Mouse (Mus musculus): Measurements from ENCODE around the gene Gm5426. TPM values are rescaled to one million over a fixed set of nuclear protein-coding genes. Genes with fewer than 3 reads are reported as not detected.

The Gm5426 gene
- polyA plus RNA-seq, 1 experiment from 2014 or later, result not detected

- 56% methylated on average over 4 of the region's 4 CpGs for WGBS
- no peaks in the 10 kb centered on the region for H3K4me1 ChIP-seq (replicated peaks; ENCODE audit: control insufficient read depth, insufficient read depth, low read length)
- H3K36me3 ChIP-seq (ENCODE audit: control insufficient read depth, insufficient read depth, low read length), result no peaks in the 10 kb centered on the region
- no peaks in the 10 kb centered on the region for H3K9me3 ChIP-seq (ENCODE audit: control insufficient read depth, low read length)
- no peak overlapping the region for H3K4me3 ChIP-seq (ENCODE audit: low read length)
- no peak for ATAC-seq (ENCODE audit: low read depth)
- H3K27me3 ChIP-seq (ENCODE audit: control insufficient read depth, insufficient read depth, low read depth, low read length), result no peaks in the 10 kb centered on the region
- H3K27ac ChIP-seq (ENCODE audit: low read length), result no peak overlapping the region
- H3K9ac ChIP-seq (ENCODE audit: low read length), result no peak overlapping the region
- no peak overlapping the region for H3K4me2 ChIP-seq (ENCODE audit: low read depth, low read length)
Measured at GRCm38 (mm10) chr10:96106972-96107720, 29.3 kb upstream of the Gm5426 start.

GRCm38 (mm10) chr10:96107825-96108224 lies 28.6 kb upstream of the Gm5426 start:
- H3K9ac ChIP-seq (ENCODE audit: low read length), result no peak overlapping the region
- no peaks in the 10 kb centered on the region for H3K9me3 ChIP-seq (ENCODE audit: control insufficient read depth, low read length)
- no peaks in the 10 kb centered on the region for H3K36me3 ChIP-seq (ENCODE audit: control insufficient read depth, insufficient read depth, low read length)
- H3K4me2 ChIP-seq (ENCODE audit: low read depth, low read length), result no peak overlapping the region
- H3K27me3 ChIP-seq (ENCODE audit: control insufficient read depth, insufficient read depth, low read depth, low read length), result no peaks in the 10 kb centered on the region
- H3K4me3 ChIP-seq (ENCODE audit: low read length), result no peak overlapping the region
- ATAC-seq (ENCODE audit: low read depth), result no peak
- no peaks in the 10 kb centered on the region for H3K4me1 ChIP-seq (replicated peaks; ENCODE audit: control insufficient read depth, insufficient read depth, low read length)
- WGBS, result 23% methylated on average over 1 of the region's 1 CpGs
- H3K27ac ChIP-seq (ENCODE audit: low read length), result no peak overlapping the region

- no peaks in the 10 kb centered on the region for H3K9me3 ChIP-seq (ENCODE audit: control insufficient read depth, low read length)
- H3K4me2 ChIP-seq (ENCODE audit: low read depth, low read length), result no peak overlapping the region
- no peaks in the 10 kb centered on the region for H3K4me1 ChIP-seq (replicated peaks; ENCODE audit: control insufficient read depth, insufficient read depth, low read length)
- no peaks in the 10 kb centered on the region for H3K27me3 ChIP-seq (ENCODE audit: control insufficient read depth, insufficient read depth, low read depth, low read length)
- ATAC-seq (ENCODE audit: low read depth), result no peak
- 73% methylated on average over 3 of the region's 3 CpGs for WGBS
- H3K36me3 ChIP-seq (ENCODE audit: control insufficient read depth, insufficient read depth, low read length), result no peaks in the 10 kb centered on the region
- no peak overlapping the region for H3K4me3 ChIP-seq (ENCODE audit: low read length)
- no peak overlapping the region for H3K9ac ChIP-seq (ENCODE audit: low read length)
- no peak overlapping the region for H3K27ac ChIP-seq (ENCODE audit: low read length)
Measured at GRCm38 (mm10) chr10:96115325-96115724, 21.1 kb upstream of the Gm5426 start.

GRCm38 (mm10) chr10:96120821-96121220 lies 15.6 kb upstream of the Gm5426 start:
- H3K27me3 ChIP-seq (ENCODE audit: control insufficient read depth, insufficient read depth, low read depth, low read length), result no peaks in the 10 kb centered on the region
- no peak for ATAC-seq (ENCODE audit: low read depth)
- no peak overlapping the region for H3K27ac ChIP-seq (ENCODE audit: low read length)
- 81% methylated on average over 2 of the region's 2 CpGs for WGBS
- no peak overlapping the region for H3K9ac ChIP-seq (ENCODE audit: low read length)
- no peaks in the 10 kb centered on the region for H3K4me1 ChIP-seq (replicated peaks; ENCODE audit: control insufficient read depth, insufficient read depth, low read length)
- no peak overlapping the region for H3K4me2 ChIP-seq (ENCODE audit: low read depth, low read length)
- H3K9me3 ChIP-seq (ENCODE audit: control insufficient read depth, low read length), result no peaks in the 10 kb centered on the region
- H3K4me3 ChIP-seq (ENCODE audit: low read length), result no peak overlapping the region
- no peaks in the 10 kb centered on the region for H3K36me3 ChIP-seq (ENCODE audit: control insufficient read depth, insufficient read depth, low read length)

- H3K4me2 ChIP-seq (ENCODE audit: low read depth, low read length), result no peak overlapping the region
- no peak overlapping the region for H3K4me3 ChIP-seq (ENCODE audit: low read length)
- H3K9ac ChIP-seq (ENCODE audit: low read length), result no peak overlapping the region
- 51% methylated on average over 4 of the region's 4 CpGs for WGBS
- H3K36me3 ChIP-seq (ENCODE audit: control insufficient read depth, insufficient read depth, low read length), result no peaks in the 10 kb centered on the region
- H3K4me1 ChIP-seq (replicated peaks; ENCODE audit: control insufficient read depth, insufficient read depth, low read length), result no peaks in the 10 kb centered on the region
- no peak for ATAC-seq (ENCODE audit: low read depth)
- H3K27me3 ChIP-seq (ENCODE audit: control insufficient read depth, insufficient read depth, low read depth, low read length), result no peaks in the 10 kb centered on the region
- no peaks in the 10 kb centered on the region for H3K9me3 ChIP-seq (ENCODE audit: control insufficient read depth, low read length)
- H3K27ac ChIP-seq (ENCODE audit: low read length), result no peak overlapping the region
Measured at GRCm38 (mm10) chr10:96121249-96122010, 15.0 kb upstream of the Gm5426 start.

- H3K9ac ChIP-seq (ENCODE audit: low read length), result no peak overlapping the region
- H3K4me3 ChIP-seq (ENCODE audit: low read length), result no peak overlapping the region
- no peaks in the 10 kb centered on the region for H3K9me3 ChIP-seq (ENCODE audit: control insufficient read depth, low read length)
- ATAC-seq (ENCODE audit: low read depth), result no peak
- WGBS, result 81% methylated on average over 5 of the region's 5 CpGs
- no peaks in the 10 kb centered on the region for H3K27me3 ChIP-seq (ENCODE audit: control insufficient read depth, insufficient read depth, low read depth, low read length)
- H3K4me2 ChIP-seq (ENCODE audit: low read depth, low read length), result no peak overlapping the region
- no peaks in the 10 kb centered on the region for H3K4me1 ChIP-seq (replicated peaks; ENCODE audit: control insufficient read depth, insufficient read depth, low read length)
- no peak overlapping the region for H3K27ac ChIP-seq (ENCODE audit: low read length)
- H3K36me3 ChIP-seq (ENCODE audit: control insufficient read depth, insufficient read depth, low read length), result no peaks in the 10 kb centered on the region
Measured at GRCm38 (mm10) chr10:96123885-96124284, 12.5 kb upstream of the Gm5426 start.

- H3K9me3 ChIP-seq (ENCODE audit: control insufficient read depth, low read length), result no peaks in the 10 kb centered on the region
- H3K4me2 ChIP-seq (ENCODE audit: low read depth, low read length), result no peak overlapping the region
- H3K4me1 ChIP-seq (replicated peaks; ENCODE audit: control insufficient read depth, insufficient read depth, low read length), result no peaks in the 10 kb centered on the region
- 87% methylated on average over 1 of the region's 1 CpGs for WGBS
- H3K27me3 ChIP-seq (ENCODE audit: control insufficient read depth, insufficient read depth, low read depth, low read length), result no peaks in the 10 kb centered on the region
- H3K27ac ChIP-seq (ENCODE audit: low read length), result no peak overlapping the region
- H3K4me3 ChIP-seq (ENCODE audit: low read length), result no peak overlapping the region
- H3K9ac ChIP-seq (ENCODE audit: low read length), result no peak overlapping the region
- H3K36me3 ChIP-seq (ENCODE audit: control insufficient read depth, insufficient read depth, low read length), result no peaks in the 10 kb centered on the region
- no peak for ATAC-seq (ENCODE audit: low read depth)
Measured at GRCm38 (mm10) chr10:96124290-96124689, 12.1 kb upstream of the Gm5426 start.

- 56% methylated on average over 9 of the region's 9 CpGs for WGBS
Measured at GRCm38 (mm10) chr10:96125771-96126454, 10.5 kb upstream of the Gm5426 start.

GRCm38 (mm10) chr10:96129213-96129612 lies 7.2 kb upstream of the Gm5426 start:
- WGBS, result 66% methylated on average over 2 of the region's 2 CpGs
- peak; percentile 28; the same call in 1 of the 2 replicates for ATAC-seq (ENCODE audit: low read depth)

More at GRCm38 (mm10) chr10:96125771-96126454, 10.5 kb upstream of the Gm5426 start:
- no peak overlapping the region for H3K9ac ChIP-seq (ENCODE audit: low read length)
- no peaks in the 10 kb centered on the region for H3K9me3 ChIP-seq (ENCODE audit: control insufficient read depth, low read length)
- no peaks in the 10 kb centered on the region for H3K27me3 ChIP-seq (ENCODE audit: control insufficient read depth, insufficient read depth, low read depth, low read length)
- no peaks in the 10 kb centered on the region for H3K4me1 ChIP-seq (replicated peaks; ENCODE audit: control insufficient read depth, insufficient read depth, low read length)
- no peak overlapping the region for H3K4me3 ChIP-seq (ENCODE audit: low read length)
- no peak for ATAC-seq (ENCODE audit: low read depth)
- H3K27ac ChIP-seq (ENCODE audit: low read length), result no peak overlapping the region
- H3K4me2 ChIP-seq (ENCODE audit: low read depth, low read length), result no peak overlapping the region
- H3K36me3 ChIP-seq (ENCODE audit: control insufficient read depth, insufficient read depth, low read length), result no peaks in the 10 kb centered on the region

More at GRCm38 (mm10) chr10:96129213-96129612, 7.2 kb upstream of the Gm5426 start:
- Histone ChIP-seq H3K9me3 (ENCODE audit: control insufficient read depth, low read length) (no peaks in the 10 kb centered on the region), H3K27me3 (ENCODE audit: control insufficient read depth, insufficient read depth, low read depth, low read length) (no peaks in the 10 kb centered on the region), H3K4me2 (ENCODE audit: low read depth, low read length) (no peak overlapping the region), H3K27ac (ENCODE audit: low read length) (no peak overlapping the region), H3K9ac (ENCODE audit: low read length) (no peak overlapping the region), H3K4me1 (replicated peaks; ENCODE audit: control insufficient read depth, insufficient read depth, low read length) (peaks cover 3% of the 10 kb centered on the region), H3K36me3 (ENCODE audit: control insufficient read depth, insufficient read depth, low read length) (no peaks in the 10 kb centered on the region), H3K4me3 (ENCODE audit: low read length) (no peak overlapping the region)

Measured in lung, embryonic 16.5 days (tissue).